Mouse (Mus musculus) retina, postnatal 1 day (tissue): ENCODE data around the gene Glis3.
A peak's percentile ranks its signal among the peaks of the same experiment; 100 is the strongest.

Experiments used
- DNase-seq: peaks from one replicate; pipeline ENCODE4 v3.0.0-alpha.2; 2012

Gene Glis3

GRCm38 (mm10) chr19:28298669-28299068, 381.2 kb downstream of the Glis3 start:
- no peak for DNase-seq

- no peak for DNase-seq
Observed at GRCm38 (mm10) chr19:28291596-28291995, 388.3 kb downstream of the Glis3 start.

GRCm38 (mm10) chr19:28289457-28289856, 390.4 kb downstream of the Glis3 start:
- DNase-seq: no peak

GRCm38 (mm10) chr19:28287431-28287830, 392.4 kb downstream of the Glis3 start:
- DNase-seq: peak; percentile 34

- no peak for DNase-seq
Observed at GRCm38 (mm10) chr19:28284098-28284569, 395.7 kb downstream of the Glis3 start.

GRCm38 (mm10) chr19:28283241-28284097, 396.4 kb downstream of the Glis3 start:
- DNase-seq: no peak

GRCm38 (mm10) chr19:28281405-28281804, 398.5 kb downstream of the Glis3 start:
- DNase-seq: no peak

- peak; percentile 32 for DNase-seq
Observed at GRCm38 (mm10) chr19:28277104-28277503, 402.8 kb downstream of the Glis3 start.

GRCm38 (mm10) chr19:28274501-28274900, 405.4 kb downstream of the Glis3 start:
- DNase-seq: no peak

GRCm38 (mm10) chr19:28273946-28274345, 405.9 kb downstream of the Glis3 start:
- no peak for DNase-seq

- no peak for DNase-seq
Observed at GRCm38 (mm10) chr19:28266850-28267249, 413.0 kb downstream of the Glis3 start.

- DNase-seq: no peak
Observed at GRCm38 (mm10) chr19:28265776-28266175, 414.1 kb downstream of the Glis3 start.

GRCm38 (mm10) chr19:28258907-28259675, 420.8 kb downstream of the Glis3 start:
- no peak for DNase-seq

- DNase-seq: no peak
Observed at GRCm38 (mm10) chr19:28258480-28258879, 421.4 kb downstream of the Glis3 start.

- DNase-seq: no peak
Observed at GRCm38 (mm10) chr19:28247345-28247744, 432.5 kb downstream of the Glis3 start.

- no peak for DNase-seq
Observed at GRCm38 (mm10) chr19:28246186-28246585, 433.7 kb downstream of the Glis3 start.

- no peak for DNase-seq
Observed at GRCm38 (mm10) chr19:28238073-28238472, 441.8 kb downstream of the Glis3 start.

- DNase-seq: no peak
Observed at GRCm38 (mm10) chr19:28237621-28238020, 442.3 kb downstream of the Glis3 start.

GRCm38 (mm10) chr19:28235571-28235970, 444.3 kb downstream of the Glis3 start:
- no peak for DNase-seq

GRCm38 (mm10) chr19:28235096-28235495, 444.8 kb downstream of the Glis3 start:
- DNase-seq: no peak

GRCm38 (mm10) chr19:28234676-28235075, 445.2 kb downstream of the Glis3 start:
- DNase-seq: no peak

- DNase-seq: no peak
Observed at GRCm38 (mm10) chr19:28231511-28231910, 448.4 kb downstream of the Glis3 start.

- DNase-seq: peak; percentile 55
Observed at GRCm38 (mm10) chr19:28227526-28227925, 452.4 kb downstream of the Glis3 start.

GRCm38 (mm10) chr19:28225651-28226050, 454.2 kb downstream of the Glis3 start:
- no peak for DNase-seq
